Mouse (Mus musculus) c-Kit-negative CD71-positive TER-119-positive erythroid progenitor cells, embryonic 14.5 days (primary cell): Measurements from ENCODE around the gene Pex5l.

Source experiments
- DNase-seq: peaks from one replicate; pipeline ENCODE4 v3.0.0-alpha.2; 2013; ENCODE audit warnings: low read depth, low spot score

Gene Pex5l

DNA sequence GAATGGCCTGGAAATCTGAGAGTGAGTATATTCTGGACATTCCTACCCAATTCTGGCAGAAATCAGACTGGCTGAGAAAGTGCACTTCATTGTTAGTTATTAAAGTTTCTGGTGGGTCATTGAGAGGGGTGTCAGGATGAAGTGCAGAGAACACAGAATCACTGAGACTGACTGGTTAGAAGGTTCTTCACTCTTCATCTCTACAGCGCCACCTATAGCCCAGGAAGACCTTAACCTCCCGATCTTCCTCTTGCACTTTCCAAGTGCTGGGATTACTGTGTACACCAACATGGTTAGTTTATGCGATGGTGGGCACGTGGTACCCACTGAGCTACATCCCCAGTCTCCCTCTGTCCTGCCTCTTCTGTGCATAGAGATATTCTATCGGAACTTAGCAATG is 195.6 kb downstream of the Pex5l start:
- no peak for DNase-seq

DNA sequence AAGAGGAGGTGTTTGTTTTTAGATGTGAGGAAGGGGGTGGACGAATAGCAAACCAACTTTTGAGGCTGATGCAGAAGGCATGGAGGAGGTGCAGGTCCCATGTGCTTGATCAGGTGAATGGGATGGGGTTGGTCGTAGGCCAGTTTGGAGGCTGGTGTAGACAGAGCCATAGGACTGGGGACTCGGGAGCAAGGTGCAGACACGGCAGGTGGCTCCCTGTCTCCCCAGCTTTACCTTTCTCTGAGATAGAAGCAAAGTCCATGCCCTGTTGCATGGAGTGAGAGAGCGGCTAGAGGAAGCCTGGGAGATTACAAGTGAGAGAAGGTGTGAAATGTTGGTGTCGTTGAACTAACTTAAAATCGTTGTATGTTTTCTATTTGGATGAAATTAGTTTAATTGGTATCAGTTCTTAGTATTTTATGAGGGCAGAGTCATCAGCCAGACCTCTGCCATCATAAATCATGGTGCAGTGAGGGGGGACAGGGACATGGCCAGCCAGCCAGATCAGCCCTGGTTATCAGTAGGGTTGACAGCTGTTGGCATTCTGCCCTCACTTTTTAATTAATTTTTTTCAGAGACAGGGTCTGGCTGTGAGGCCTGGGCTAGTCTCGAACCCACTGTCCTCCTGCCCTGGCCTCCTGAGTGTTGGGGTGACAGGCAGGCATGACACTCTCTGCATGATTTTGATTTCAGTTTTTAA is 203.1 kb downstream of the Pex5l start:
- no peak for DNase-seq

- DNase-seq = no peak
These were observed 218.9 kb downstream of the Pex5l start for GRCm38 (mm10) chr3:32924168-32924567.

DNA sequence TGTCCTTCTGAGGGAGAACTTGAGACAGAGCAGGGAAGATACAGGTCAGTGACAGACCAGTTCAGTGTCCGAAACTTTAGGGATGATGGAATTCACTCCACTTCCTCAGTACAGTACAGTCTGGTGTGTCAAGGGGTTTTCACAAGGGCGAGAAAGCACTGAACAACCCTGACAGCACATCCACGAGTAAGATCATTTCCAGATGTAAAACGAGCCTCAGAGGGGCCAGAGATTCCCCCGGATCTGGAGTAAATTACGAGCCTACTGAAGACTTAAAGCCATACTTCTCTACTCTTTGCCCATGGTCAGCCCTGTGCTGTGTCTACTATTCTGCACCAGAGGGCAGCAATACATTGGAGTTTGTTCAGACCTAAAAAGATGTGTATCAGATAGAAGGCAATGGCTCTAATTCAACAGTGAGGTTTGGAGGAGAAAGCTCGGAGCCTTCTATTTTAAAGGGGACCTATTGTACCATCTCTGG is 232.9 kb downstream of the Pex5l start:
- DNase-seq = no peak

- DNase-seq = no peak
These were observed 234.6 kb downstream of the Pex5l start for GRCm38 (mm10) chr3:32908400-32908799.

DNA sequence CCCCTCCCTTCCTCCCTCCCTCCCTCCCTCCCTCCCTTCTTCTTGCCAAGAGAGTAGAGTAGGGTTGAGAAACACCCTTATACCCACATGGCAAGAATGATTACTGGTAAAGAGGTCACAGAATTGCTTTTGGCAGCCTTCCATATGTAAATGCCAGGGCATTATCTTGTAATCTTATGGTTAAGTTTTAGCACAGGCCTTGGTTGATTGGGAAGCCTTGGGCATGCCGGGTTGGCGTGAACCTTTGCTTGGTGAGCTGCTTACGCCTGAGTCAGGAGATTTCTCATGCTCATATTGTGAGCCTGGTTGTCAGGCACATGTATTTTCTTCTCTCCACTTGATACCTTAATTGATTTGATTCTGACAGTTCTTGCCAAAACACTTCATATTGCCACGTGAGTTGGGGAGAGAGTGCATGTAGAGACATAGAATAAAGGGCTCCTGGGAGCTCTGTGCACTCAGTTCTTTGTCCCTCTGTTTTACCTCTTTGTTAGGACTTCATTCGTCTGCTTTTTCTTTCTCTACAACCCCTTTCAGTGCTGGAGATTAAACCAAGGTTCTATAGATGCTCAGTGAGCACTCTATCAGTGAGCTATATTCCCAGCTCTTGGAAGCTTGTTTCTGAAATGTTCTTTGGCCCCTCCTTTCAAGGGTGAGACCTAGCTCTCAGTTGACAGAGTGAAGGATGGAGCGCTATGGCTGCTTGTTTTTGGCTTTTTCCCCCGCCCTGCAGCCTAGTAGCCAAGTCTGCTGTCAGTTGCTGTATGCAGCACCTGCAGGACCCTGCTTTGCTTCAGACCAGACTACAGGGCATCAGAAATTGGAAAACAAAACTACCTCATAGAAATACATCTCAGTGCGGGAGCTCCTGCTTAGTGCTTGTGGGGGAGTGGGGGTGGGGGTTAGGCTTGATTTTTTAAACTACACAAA is 236.9 kb downstream of the Pex5l start:
- DNase-seq = no peak

DNA sequence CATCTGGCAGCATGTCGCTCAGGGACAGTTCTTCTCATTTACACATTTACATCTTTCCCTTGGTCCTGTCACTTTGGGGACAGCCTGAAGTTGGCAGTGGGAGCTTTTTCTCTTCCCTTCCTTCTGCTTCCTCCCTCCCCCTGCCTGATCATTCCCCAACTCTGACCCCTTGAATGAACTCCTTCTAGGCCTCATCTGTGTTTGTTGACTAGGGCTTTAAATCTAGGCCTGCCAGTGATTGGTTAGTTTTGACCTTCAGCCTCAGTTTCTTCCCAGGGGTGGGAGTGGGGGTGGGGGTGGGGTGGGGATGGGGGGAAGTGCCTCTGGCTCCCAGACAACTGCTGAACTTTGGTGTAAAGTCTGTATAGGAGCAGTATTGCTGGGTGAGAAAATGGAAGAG is 238.4 kb downstream of the Pex5l start:
- DNase-seq = no peak

DNA sequence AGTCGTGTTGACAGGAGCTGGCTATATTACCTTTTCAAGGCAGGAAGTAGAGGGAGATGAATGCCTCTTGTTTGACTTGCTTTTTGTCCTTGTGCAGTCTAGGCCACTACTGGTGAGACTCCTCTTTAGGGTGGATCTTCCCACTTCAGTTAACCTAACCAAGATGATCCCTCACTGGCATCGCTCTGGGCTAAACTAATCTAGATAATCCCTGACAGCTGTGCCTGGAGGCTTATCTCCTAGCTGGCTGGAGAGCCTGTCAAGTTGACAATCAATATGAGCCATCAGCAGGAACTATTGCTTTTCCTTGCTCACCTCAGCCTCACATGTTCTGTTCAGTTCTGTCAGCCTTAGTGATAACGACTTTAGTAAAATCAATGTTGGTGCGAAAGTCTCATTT is 239.6 kb downstream of the Pex5l start:
- no peak for DNase-seq
